Mouse (Mus musculus) limb, embryonic 15.5 days (tissue): ENCODE data around the gene Actl10. TPM values are rescaled to one million over a fixed set of nuclear protein-coding genes. Genes with fewer than 3 reads are reported as not detected.

ENCODE experiments used
- ATAC-seq: fragments of 200-750 bp; cut with Nextera tagmentation; 2 replicates; pipeline ENCODE4 v1.8.0; 2017; ENCODE audit warnings: low read depth, moderate TSS enrichment; ENCODE audit not compliant: insufficient number of reproducible peaks, low FRiP score, low TSS enrichment
- H3K27ac ChIP-seq: fragments of 300-500 bp; sonication (generic); 2 replicates; pipeline ENCODE4 v1.5.1; 2015; ENCODE audit warnings: moderate library complexity, mild to moderate bottlenecking, inconsistent platforms
- H3K27me3 ChIP-seq: fragments of 300-500 bp; sonication (generic); 2 replicates; pipeline ENCODE4 v1.6.1; 2015; ENCODE audit warnings: inconsistent platforms
- H3K36me3 ChIP-seq: fragments of 300-500 bp; sonication (generic); 2 replicates; pipeline ENCODE4 v1.6.1; 2015; ENCODE audit warnings: inconsistent platforms
- H3K4me1 ChIP-seq: fragments of 300-500 bp; sonication (generic); 2 replicates; pipeline ENCODE4 v1.6.1; 2015; ENCODE audit warnings: inconsistent platforms
- H3K4me2 ChIP-seq: fragments of 300-500 bp; sonication (generic); 2 replicates; pipeline ENCODE4 v1.6.1; 2015; ENCODE audit warnings: mild to moderate bottlenecking, inconsistent platforms
- H3K4me3 ChIP-seq: fragments of 300-500 bp; sonication (generic); 2 replicates; pipeline ENCODE4 v1.5.1; 2015; ENCODE audit warnings: mild to moderate bottlenecking, inconsistent platforms
- H3K9ac ChIP-seq: fragments of 300-500 bp; sonication (generic); 2 replicates; pipeline ENCODE4 v1.6.1; 2015; ENCODE audit warnings: inconsistent platforms
- H3K9me3 ChIP-seq: fragments of 300-500 bp; sonication (generic); 2 replicates; pipeline ENCODE4 v1.6.1; 2016; ENCODE audit warnings: inconsistent platforms
- WGBS: fragments of 180-500 bp; shearing (Covaris S2); methylation state at CpG from one replicate; pipeline ENCODE4 v1.1.7; 2015; 5-methylcytosine and 5-hydroxymethylcytosine counted together
- polyA plus RNA-seq: library from polyadenylated mRNA; unstranded; fragments of >200 nt; fragmentation: Nextera tagmentation; extraction: Ambion mirVana; gene quantifications from 2 replicates; pipeline ENCODE4 v1.2.1, GENCODE M21; 2015

Gene Actl10
- polyA plus RNA-seq, 1 experiment from 2014 or later, result 0.19 TPM

- Histone ChIP-seq H3K9ac (no peak overlapping the region), H3K4me3 (peak overlapping the region; percentile 11), H3K9me3 (no peaks in the 10 kb centered on the region), H3K27ac (no peak overlapping the region), H3K27me3 (peaks cover 13% of the 10 kb centered on the region; the same call in 1 of the 2 replicates), H3K36me3 (no peaks in the 10 kb centered on the region), H3K4me2 (peak overlapping the region; percentile 35), H3K4me1 (peaks cover 29% of the 10 kb centered on the region)
- 24% methylated on average over 21 of the region's 21 CpGs for WGBS
- ATAC-seq, result no peak
These were observed 351 bp downstream of the Actl10 start for GRCm38 (mm10) chr2:154551927-154552326.

- H3K27me3 ChIP-seq, result peaks cover 13% of the 10 kb centered on the region; the same call in 1 of the 2 replicates
- 18% methylated on average over 27 of the region's 27 CpGs for WGBS
- H3K4me1 ChIP-seq, result peaks cover 35% of the 10 kb centered on the region
- H3K4me3 ChIP-seq, result peak overlapping the region; percentile 11
- H3K9ac ChIP-seq, result no peak overlapping the region
- 0 out of 2 replicates have a peak overlapping the region, but pooled peaks have one; percentile 23 for H3K27ac ChIP-seq
- ATAC-seq, result peak; percentile 31; the same call in 1 of the 2 replicates
- H3K4me2 ChIP-seq, result peak overlapping the region; percentile 35
- no peaks in the 10 kb centered on the region for H3K36me3 ChIP-seq
- H3K9me3 ChIP-seq, result no peaks in the 10 kb centered on the region
These were observed 890 bp downstream of the Actl10 start for GRCm38 (mm10) chr2:154552424-154552907.

- H3K9ac ChIP-seq, result no peak overlapping the region
- ATAC-seq, result no peak
- H3K4me2 ChIP-seq, result no peak overlapping the region
- H3K4me1 ChIP-seq, result peaks cover 38% of the 10 kb centered on the region
- no peak overlapping the region for H3K4me3 ChIP-seq
- peaks cover 10% of the 10 kb centered on the region; the same call in 1 of the 2 replicates for H3K27me3 ChIP-seq
- no peaks in the 10 kb centered on the region for H3K9me3 ChIP-seq
- no peak overlapping the region for H3K27ac ChIP-seq
- no peaks in the 10 kb centered on the region for H3K36me3 ChIP-seq
- WGBS, result 92% methylated on average over 6 of the region's 6 CpGs
These were observed 3.7 kb downstream of the Actl10 start for GRCm38 (mm10) chr2:154555235-154555634.

GRCm38 (mm10) chr2:154557184-154557832 is 5.7 kb downstream of the Actl10 start:
- Histone ChIP-seq H3K27me3 (no peaks in the 10 kb centered on the region), H3K4me3 (no peak overlapping the region), H3K4me2 (no peak overlapping the region), H3K4me1 (peaks cover 43% of the 10 kb centered on the region), H3K36me3 (peaks cover 12% of the 10 kb centered on the region), H3K9ac (no peak overlapping the region), H3K9me3 (no peaks in the 10 kb centered on the region), H3K27ac (no peak overlapping the region; the same call in 1 of the 2 replicates)
- no peak; the same call in 1 of the 2 replicates for ATAC-seq
- 44% methylated on average over 5 of the region's 5 CpGs for WGBS

GRCm38 (mm10) chr2:154558264-154559039 is 6.9 kb downstream of the Actl10 start, which contains the start of gene Necab3:
TSS of gene Necab3 (minus strand) at chr2:154558890.
- 9% methylated on average over 34 of the region's 34 CpGs for WGBS
- Histone ChIP-seq H3K27me3 (no peaks in the 10 kb centered on the region), H3K9ac (peak within 1 kb of the TSS; percentile 18; the same call in 1 of the 2 replicates), H3K4me1 (peaks cover 36% of the 10 kb centered on the region), H3K27ac (peak within 1 kb of the TSS; percentile 54; the same call in 1 of the 2 replicates), H3K4me2 (peak within 1 kb of the TSS; percentile 68), H3K36me3 (peaks cover 21% of the 10 kb centered on the region), H3K4me3 (peak within 1 kb of the TSS; percentile 34), H3K9me3 (no peaks in the 10 kb centered on the region)
- 0 out of 2 replicates have a peak, but pooled peaks have one; percentile 52 for ATAC-seq

GRCm38 (mm10) chr2:154563612-154564170 is 12.1 kb downstream of the Actl10 start:
- Histone ChIP-seq H3K27ac (peak overlapping the region; percentile 34; the same call in 1 of the 2 replicates), H3K9me3 (no peaks in the 10 kb centered on the region), H3K4me2 (no peak overlapping the region), H3K27me3 (no peaks in the 10 kb centered on the region), H3K36me3 (peaks cover 32% of the 10 kb centered on the region), H3K4me3 (no peak overlapping the region), H3K4me1 (peaks cover 62% of the 10 kb centered on the region), H3K9ac (no peak overlapping the region)
- no peak for ATAC-seq
- WGBS, result 79% methylated on average over 22 of the region's 22 CpGs

- Histone ChIP-seq H3K4me3 (no peak overlapping the region), H3K27me3 (no peaks in the 10 kb centered on the region), H3K4me1 (peaks cover 62% of the 10 kb centered on the region), H3K9me3 (no peaks in the 10 kb centered on the region), H3K36me3 (peaks cover 29% of the 10 kb centered on the region), H3K27ac (0 out of 2 replicates have a peak overlapping the region, but pooled peaks have one; percentile 57), H3K9ac (no peak overlapping the region), H3K4me2 (no peak overlapping the region)
- no peak for ATAC-seq
- 68% methylated on average over 3 of the region's 3 CpGs for WGBS
These were observed 14.0 kb downstream of the Actl10 start for GRCm38 (mm10) chr2:154565562-154565961.

- Histone ChIP-seq H3K4me2 (0 out of 2 replicates have a peak overlapping the region, but pooled peaks have one; percentile 12), H3K36me3 (peaks cover 22% of the 10 kb centered on the region), H3K4me1 (peaks cover 64% of the 10 kb centered on the region), H3K9me3 (no peaks in the 10 kb centered on the region), H3K9ac (no peak overlapping the region), H3K4me3 (no peak overlapping the region), H3K27me3 (no peaks in the 10 kb centered on the region), H3K27ac (peak overlapping the region; percentile 57)
- ATAC-seq, result no peak
- WGBS, result 28% methylated on average over 8 of the region's 8 CpGs
These were observed 15.1 kb downstream of the Actl10 start for GRCm38 (mm10) chr2:154566641-154567040.

- no peaks in the 10 kb centered on the region for H3K9me3 ChIP-seq
- peak overlapping the region; percentile 78 for H3K4me3 ChIP-seq
- H3K36me3 ChIP-seq, result peaks cover 16% of the 10 kb centered on the region
- H3K4me1 ChIP-seq, result peaks cover 69% of the 10 kb centered on the region
- ATAC-seq, result no peak
- 64% methylated on average over 2 of the region's 2 CpGs for WGBS
- H3K4me2 ChIP-seq, result peak overlapping the region; percentile 80
- H3K9ac ChIP-seq, result no peak overlapping the region; the same call in 1 of the 2 replicates
- no peaks in the 10 kb centered on the region for H3K27me3 ChIP-seq
- peak overlapping the region; percentile 85 for H3K27ac ChIP-seq
These were observed 16.2 kb downstream of the Actl10 start for GRCm38 (mm10) chr2:154567766-154568165.

- Histone ChIP-seq H3K27me3 (no peaks in the 10 kb centered on the region), H3K9me3 (no peaks in the 10 kb centered on the region), H3K4me1 (peaks cover 69% of the 10 kb centered on the region), H3K27ac (peak overlapping the region; percentile 85), H3K36me3 (peaks cover 11% of the 10 kb centered on the region), H3K9ac (peak overlapping the region; percentile 55), H3K4me2 (peak overlapping the region; percentile 80), H3K4me3 (peak overlapping the region; percentile 78)
- ATAC-seq, result no peak
- 16% methylated on average over 10 of the region's 10 CpGs for WGBS
These were observed 16.9 kb downstream of the Actl10 start for GRCm38 (mm10) chr2:154568329-154569070.
